Mouse (Mus musculus): Measurements from ENCODE around the gene Sgpp1. TPM values are rescaled to one million over a fixed set of nuclear protein-coding genes. Genes with fewer than 3 reads are reported as not detected.

Sgpp1 gene
- 14.2 and 32.4 TPM in 2 replicates for polyA plus RNA-seq (2012; ENCODE audit: low replicate concordance)

DNA sequence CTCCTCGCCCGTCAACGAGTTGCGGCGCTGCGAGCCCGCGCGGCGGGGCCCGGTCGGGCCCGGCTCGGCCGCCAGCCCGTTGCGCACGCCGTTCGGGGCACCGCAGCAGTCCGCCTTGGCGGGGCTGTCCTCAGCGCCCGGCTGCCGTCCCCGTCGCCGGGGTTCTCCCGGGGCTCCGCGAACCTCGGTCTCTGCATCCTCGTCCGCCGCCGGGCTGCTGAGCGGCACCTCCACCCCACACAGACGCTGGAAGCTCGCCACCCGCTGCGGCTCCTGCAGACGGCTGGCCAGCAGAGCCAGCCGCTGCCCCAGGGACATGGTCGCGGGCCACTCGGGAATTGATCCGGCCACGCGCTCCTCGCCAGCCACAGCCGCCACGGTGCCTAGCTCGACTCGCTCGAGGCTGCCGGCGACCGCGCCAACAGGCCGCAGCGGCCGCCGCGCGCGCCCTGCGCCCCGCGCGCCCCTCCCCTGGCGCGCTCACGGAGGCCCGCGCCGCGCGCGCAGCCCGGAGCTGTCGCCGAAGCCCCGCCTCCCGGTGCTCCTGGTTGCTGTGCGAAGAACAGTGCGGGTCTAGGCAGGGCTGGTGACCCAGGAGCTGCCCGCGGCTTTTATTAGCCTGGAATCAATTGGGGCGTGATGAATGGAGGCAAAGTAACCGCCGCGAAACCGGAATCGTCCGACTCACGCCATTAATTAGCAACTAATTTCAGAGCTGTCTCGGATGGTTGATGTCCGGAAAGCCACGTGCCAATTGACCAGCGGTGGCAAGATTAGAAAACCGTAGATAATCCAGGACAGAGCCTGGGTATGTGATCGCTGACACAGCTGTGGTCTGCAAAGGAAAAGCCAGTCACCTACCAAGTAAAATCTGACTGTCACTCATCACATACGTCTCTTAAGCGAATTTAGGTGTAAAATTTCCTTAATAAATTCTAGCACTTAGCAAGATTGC, at the start of gene Sgpp1:
TSS of gene Sgpp1 (minus strand) at position 484 of the 955 bp plus-strand sequence.

DNA sequence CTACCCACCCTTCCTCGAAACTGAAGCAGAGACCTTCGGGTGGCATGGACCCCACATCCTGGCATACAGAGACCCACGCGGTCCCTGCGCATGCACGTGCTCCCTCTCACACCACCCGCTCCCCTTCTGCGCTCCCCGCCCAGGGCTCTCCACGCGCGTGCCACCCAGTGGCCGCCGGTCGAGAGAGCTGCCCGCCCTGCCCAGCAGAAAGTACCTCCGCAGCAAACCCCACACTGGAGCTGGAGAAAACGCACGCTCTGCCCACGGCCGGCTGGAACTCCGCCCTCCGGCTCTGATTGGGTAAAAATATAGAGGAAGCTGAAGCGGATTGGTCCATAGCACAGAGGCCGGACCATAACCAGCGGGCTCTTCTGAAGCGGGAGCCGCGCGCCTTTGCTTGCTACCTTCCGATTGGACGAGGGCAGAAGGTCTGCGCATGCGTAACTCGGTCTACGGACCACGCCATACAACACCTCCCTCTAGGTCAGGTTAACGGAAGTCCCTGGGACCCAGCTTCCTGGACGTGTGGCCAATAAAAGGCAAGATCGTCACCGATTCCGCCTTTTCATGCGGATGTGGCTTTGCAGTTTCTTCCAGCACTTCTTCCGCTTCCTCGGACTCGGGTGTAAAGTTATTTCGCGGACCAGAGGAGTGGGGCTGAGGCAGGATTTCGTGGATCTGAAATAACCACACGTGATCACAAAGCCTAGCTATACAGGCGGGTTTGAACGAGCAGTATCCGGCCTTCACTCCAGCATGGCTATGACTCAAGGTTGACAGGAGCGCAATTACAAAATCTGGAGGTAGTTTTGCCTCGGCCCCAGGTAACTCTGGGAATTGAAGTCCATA, 66.0 kb downstream of the Sgpp1 start, which contains the start of gene Wdr89:
TSS of gene Wdr89 (minus strand) at position 280 of the 849 bp plus-strand sequence.

Other genes with a start within 250 kb of the Sgpp1 start
- gene Ppp2r5e, start 139.5 kb downstream of the Sgpp1 start, polyA plus RNA-seq (2012; ENCODE audit: low replicate concordance) = 69.9 and 79.4 TPM in 2 replicates
- 2.0 and 5.7 TPM in 2 replicates for gene Wdr89, start 66.2 kb downstream of the Sgpp1 start, polyA plus RNA-seq (2012; ENCODE audit: low replicate concordance)
- 1.1 and 1.5 TPM in 2 replicates for gene Syne2, start 82.4 kb upstream of the Sgpp1 start, polyA plus RNA-seq (2012; ENCODE audit: low replicate concordance)

Data from leukemia stem cell, adult 10-12 weeks (primary cell).